Mouse (Mus musculus) layer of hippocampus, postnatal 25 days (tissue): ENCODE data around the gene Tbata. TPM values are rescaled to one million over a fixed set of nuclear protein-coding genes. Genes with fewer than 3 reads are reported as not detected.

ENCODE experiments used
- DNase-seq, 2 experiments: peaks; one replicate each; pipeline ENCODE4 v3.0.0; 2022; ENCODE audit warnings: mixed read lengths in 2 of 2, low spot score in 1 of 2; ENCODE audit errors: extremely low spot score in 1 of 2
- total RNA-seq, 2 experiments: library from RNA; stranded (reverse); gene quantifications; 2 replicates each; pipeline ENCODE4 v1.2.3; 2021

Tbata gene
- total RNA-seq, 2 experiments from 2014 or later: 9.6 to 16.1 TPM

DNA sequence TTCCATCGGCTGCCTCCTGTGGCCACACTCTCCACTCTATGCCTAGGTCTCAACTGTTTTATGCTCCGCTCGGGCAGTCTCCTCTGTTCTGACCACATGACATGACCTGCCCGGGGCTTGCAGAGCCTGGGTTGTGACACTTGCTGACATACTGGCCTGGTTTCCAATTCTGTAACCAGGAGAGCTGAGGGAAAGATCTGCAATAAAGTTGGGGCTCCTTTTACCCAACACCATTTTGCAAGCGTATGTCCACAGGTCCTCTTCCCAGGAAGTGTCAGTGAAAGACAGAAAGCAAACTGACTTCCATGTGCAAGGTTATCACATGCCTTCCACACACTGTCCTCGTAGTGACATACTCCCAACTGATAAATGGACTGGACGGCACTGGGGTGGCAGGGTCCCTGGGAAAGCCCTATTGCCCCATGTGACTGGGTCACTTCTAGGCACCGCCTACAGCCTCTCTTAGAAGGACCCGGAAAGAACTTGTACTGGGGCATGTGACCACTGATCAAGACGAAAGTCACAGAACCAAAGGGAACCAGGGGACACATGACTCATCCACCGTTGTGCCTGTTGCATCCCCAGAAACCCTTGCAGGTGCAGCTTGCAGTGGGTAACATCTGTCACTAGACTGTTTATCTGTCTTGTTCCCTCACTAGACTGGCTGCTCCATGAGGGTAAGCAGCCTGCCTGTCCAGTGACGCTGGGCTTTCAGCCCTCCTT, 30.0 kb downstream of the Tbata start:
- DNase-seq: no peak

DNA sequence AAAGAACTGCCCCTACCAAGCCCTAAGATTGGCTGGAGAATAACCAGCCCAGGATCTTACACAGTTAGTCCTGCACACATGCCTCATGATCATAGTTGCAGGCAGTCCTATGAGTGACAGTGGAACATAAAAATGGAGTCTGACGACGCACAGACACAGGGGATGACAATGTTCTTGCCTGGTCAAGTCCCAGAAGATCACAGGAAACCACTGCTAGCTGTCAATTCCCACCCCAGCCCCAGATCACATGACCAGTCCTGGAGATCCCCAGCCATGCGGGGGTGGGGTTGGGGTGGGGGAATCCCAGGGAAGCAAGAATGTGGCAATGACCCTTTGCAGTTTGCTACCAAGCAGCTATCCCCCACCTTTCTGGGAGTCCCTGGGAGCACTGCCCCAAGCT, 32.2 kb downstream of the Tbata start:
- DNase-seq: no peak

DNA sequence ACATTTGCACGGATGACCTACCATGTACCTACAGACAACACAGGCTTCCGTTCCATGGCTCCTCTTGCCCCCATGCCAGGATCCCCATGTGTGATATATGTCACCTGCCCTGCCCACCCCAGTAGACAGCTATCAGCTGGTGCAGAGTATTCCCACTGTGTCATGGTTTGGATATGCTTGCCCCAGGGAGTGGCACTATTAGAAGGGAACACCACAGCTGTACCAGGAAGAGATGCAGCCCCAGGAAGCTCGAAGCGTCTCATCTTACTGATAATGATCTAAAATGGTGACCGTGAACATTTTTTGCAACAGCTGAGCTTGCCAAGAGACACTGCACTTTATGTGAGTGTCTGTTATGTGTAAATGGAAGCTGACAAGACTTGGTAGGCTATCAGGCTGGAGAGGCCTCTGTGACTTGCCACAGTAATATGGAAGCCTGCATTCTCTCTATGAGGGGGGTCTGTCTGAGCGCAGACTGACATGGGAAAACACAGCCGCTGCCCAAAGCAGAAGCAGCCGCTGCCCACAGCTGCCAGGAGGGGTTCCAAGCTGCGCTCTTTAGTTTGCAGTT, 36.4 kb downstream of the Tbata start:
- no peak for DNase-seq

DNA sequence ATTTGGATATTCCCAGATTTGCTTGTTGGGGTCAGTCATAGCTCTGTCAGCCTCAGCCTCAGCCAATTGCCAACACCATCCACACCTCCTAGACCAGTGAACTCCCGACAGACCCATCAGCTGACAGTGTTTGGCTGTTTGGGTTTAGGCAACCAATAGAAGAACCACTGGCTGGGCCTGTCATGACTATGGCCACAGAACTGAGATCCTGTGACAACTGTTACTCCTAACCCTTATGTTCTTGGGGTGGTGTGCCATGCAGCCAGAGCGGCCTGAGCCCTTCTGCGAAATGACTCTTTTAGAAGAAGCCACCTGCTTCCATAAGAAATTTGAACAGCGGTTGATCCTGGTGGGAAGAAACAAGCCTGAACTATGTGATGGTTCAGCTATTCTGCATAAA, 39.4 kb downstream of the Tbata start:
- DNase-seq: no peak

DNA sequence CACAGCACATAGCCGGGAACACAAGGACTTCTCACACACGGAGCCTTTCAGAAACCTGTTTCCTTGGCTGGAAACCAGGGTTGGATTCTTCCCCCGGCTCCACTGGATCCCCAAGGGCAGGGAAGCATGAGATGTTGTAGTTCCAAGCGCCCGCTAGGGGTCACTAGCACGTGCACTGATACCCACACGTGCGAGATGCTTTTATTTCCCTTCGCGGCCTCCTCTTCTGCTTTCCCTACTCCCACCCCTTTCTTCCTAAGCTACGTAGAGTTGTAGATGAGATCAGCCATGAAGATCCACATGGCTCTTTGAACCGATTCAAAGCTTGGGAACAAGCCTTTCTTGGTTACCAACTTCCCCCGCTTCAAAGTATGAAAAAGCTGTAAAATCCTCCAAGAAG, 40.0 kb downstream of the Tbata start:
- peak; percentile 19 to 62 for DNase-seq

DNA sequence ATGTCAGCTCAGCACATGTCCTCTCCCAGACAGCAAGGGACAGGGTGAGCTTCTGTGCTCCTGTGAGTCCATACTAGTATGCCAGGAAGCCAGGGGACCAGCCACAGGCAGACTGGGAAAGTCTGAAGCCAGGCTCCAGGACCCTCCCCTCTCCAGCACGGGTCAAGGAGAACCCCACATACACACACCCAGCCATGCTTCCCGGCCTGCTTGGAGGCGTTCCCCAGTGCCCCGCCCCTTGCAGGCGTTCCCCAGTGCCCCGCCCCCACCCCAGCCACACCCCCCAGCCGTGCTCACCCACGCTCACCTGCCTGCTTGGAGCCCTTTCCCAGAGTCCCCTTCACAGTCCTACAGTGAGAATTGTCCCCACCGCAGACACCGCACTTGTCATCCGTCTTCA, 41.1 kb downstream of the Tbata start:
- no peak for DNase-seq

DNA sequence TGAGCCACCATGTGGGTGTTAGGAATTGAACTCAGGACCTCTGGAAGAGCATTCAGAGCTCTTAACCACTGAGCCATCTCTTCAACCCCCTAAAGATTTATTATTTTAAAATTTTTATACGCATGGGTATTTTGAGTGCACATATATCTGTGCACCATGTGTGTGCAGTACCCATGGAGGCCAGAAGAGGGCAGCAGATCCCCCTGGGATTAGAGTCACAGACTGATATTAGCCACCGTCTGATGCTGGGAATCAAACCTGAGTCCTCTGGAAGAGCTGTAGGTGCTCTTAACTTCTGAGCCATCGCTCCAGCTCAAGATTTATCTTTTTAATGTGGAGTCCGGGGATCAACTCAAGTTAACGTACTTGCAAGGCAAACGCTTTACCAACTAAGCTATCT, 43.9 kb downstream of the Tbata start:
- no peak for DNase-seq

DNA sequence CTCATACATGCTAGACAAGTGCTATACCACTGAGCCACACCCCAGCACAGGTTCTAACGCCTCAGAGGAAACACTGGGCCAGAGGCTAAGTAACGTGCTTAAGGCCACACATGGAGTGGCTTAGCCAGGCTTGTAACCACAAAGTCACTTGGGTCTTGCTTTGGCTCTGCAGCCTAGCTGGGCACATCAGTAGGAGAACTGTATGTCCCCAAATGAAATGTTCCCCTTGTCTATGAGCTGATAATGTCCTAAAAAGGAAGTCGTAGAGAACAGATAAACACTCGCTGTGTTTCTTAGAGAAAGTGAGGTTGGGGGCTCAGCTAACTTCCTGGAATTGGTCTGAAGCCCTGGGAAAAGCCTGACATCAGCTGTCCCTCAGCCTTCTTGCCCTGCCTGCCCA, 44.4 kb downstream of the Tbata start:
- no peak for DNase-seq

DNA sequence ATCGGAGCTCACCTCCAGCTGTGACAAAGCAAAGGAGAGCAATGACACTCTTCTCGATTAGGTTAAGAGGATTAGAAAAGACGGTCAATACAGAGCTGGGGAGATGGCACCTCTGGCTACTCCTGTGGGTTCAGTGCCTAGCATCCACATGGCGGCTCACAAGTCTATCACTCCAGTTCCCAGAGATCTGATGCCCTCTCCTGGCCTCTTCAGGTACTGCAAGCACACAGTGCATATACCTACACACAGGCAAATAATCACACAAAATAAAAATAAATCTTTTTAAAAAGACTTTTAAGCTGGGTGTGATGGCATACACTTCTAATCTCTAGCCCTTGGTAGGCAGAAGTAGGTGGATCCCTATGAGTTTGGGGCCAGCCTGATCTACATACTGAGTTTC, 47.6 kb downstream of the Tbata start:
- DNase-seq: no peak

DNA sequence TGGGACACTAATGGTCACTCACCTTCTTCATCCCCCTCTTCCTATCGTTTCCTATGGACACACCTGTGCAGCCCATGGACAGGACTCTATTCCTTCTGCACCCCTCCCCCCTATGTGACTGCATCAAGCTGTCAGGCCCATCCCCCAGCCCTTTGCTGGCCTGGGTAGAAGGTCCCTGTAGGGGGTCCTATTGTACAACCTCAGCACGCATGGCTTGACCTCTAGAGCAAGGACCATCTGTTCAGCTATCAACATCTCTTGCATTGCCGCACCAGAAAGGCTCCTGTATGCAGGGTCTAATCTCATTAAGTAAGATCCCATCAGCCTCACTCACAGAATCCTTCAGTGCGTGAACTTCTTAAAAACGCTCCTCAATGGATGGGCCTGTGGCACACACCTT, 53.9 kb downstream of the Tbata start:
- no peak for DNase-seq

DNA sequence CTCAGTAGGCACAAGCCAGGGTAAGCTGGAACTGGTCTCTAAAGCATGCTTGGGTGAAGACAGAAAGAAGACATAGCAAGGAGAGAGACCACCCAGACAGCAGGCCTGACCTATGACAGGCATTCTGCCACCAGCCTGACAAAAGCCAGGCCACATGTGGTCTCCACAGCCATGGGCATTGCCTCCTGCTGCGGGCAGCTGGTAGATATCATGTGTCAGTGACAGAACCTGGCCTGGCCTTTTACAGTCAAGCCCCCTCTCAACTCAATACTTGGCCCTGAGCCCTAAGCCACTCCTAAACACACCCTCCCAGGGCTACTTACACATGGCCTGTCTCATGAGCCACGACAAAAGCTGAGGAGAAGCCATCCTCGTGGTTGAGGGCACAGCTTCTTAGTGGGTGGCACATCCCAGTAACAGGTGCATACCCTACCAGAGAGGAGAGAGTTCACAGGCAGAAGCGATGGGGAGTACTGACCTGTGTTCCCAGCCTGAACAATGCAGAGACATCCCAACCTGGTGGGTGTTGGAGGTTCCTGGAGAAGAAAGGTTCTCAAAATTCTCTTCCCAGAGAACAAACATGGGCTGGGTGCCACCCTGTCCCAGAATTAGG, 55.1 kb downstream of the Tbata start:
- DNase-seq: no peak

DNA sequence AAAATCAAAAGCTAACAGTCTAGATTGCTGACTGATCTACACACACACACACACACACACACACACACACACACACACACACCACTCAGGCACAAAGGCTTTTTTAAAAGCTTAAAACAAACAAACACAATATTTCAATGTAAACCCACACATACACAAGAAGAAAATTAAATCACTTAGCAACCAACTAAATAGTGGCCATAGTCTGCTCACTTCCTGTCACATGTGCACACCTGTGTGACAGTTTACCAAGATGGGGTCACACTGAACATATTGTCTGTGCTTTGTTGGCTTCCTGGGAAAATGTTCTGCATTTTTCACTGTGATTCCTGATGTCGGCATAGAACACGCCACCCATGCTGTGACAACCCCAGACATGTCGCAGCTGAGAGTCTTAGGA, 60.0 kb downstream of the Tbata start:
- DNase-seq: no peak

DNA sequence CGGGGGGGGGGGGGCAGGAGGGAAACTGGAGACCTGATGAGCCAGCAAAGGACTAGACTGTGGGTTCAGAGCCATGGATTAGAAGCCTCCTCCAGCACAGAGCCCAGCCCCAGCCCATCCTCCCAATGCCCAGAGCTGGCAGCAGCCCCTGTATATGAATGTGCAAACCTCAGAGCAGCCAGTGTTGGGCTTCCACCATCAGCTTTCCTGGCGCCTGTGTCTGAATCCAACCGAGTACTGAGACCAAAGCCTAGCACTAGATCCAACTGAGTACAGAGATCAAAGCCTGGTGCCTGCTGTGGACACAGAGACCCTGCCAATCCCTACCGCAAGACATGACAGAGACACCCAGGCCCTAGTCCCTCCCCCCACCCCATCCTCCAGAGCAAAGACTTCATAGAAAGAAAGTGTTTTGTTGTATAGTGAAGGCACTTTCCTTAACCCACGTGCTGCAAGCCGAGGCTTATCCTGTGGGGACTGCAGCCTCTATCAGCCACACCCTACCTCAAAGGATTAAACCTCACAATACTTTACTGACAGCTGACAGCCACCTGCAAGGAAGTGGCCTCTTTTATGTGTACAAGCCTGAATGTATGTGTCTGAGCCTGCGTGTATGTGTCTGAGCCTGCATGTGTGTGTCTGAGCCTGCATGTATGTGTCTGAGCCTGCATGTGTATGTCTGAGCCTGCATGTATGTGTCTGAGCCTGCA, 61.3 kb downstream of the Tbata start:
- DNase-seq: no peak

DNA sequence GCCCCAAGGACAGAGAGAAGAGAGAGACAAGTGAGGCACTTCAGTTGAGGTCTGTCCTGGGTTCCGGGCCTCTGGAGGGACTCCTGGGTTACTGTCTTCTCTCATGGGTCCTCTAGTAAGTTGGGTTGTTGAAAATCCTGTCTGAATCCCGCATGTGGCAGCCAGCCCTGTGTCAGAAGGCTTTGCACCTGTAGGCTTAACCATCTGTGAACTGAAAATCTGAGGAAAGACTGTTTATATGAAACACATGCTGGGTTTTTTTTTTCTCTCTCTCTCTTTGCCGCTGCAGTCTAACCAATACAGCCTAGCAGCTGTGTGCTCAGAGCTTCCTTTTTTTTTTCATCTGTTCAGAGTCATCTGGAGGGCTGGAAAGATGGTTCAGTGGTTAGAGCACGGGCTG, 62.6 kb downstream of the Tbata start:
- no peak for DNase-seq

DNA sequence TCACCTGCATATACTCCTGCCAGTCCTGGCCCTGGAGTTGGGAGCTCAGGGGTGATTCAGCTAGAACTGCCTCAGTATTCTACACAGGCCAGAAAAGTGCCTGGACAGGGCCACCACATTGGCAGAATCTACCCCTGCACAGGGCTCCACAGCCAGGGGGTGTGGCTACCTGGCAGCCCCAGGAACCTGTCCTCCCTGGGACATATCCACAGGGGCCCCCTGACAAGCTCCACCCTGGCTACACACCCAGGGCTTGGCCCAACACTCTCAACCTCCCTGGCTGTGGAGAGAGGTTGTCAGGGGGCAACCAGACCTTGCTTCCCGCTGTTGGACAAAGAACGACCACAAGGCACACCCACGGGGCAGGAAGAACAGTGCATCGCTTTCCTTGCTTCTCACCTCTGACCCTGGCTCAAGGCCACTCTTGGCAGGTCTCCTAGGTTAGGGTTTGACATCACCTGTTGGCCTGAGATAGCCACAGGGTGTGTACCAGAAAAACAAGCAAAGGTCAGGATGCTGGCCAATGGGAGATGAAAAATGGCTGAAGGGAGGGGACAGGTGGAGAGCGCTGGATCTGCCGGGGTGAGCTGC, 64.0 kb downstream of the Tbata start:
- DNase-seq: no peak

DNA sequence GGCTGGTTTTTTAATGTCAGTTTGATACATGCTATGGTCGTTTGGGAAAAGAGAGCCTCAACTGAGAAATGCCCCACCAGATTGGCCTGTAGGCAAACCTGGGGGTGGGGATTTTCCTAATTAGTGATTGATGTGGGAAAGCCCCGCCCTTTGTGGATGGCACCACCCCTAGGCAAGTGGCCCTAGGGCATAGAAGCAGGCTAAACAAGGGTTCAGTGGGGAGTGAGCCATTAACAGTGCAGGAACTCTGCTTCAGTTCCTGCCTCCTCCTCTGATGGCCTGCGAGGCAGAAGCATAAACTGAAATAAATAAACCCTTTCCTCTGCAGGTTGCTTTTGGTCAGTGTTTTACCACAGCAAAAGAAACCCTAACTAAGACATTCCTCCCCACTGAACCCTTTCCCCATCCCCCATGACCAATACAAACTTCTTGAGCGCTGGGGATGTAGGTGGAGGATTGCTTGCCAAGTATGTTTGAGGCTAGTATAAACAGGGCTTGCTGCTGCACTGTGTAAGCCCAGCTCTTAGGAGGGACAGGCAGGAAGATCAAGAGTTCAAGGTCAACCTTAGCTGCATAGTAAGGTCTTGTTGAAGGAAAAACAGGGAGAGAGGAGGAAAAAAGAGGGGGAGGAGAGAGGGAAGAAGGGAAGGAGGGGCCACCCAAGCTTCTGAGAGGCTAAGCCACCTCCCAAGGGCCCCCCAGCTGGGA, 65.1 kb downstream of the Tbata start:
- no peak for DNase-seq

DNA sequence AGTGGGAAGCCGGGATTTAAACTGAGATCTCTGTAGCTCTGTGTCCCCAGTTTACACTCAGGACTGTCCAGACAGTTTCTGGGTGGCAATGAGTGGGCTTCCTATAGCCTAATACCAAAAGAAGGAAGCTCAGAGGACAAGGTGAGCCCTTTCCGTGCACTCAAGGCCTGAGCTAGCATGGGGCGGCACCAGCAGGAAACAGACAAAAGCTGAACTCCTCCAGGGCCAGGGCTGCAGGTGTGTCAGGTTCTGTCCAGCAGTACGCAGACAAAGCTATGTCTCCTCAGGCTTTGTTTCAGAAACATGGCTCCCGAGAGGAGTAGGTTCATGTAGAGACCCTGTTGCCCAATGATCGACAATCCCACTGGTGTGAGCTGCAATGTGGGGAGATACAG, 65.6 kb downstream of the Tbata start:
- DNase-seq: no peak
